Mouse (Mus musculus) midbrain, embryonic 11.5 days (tissue): ENCODE measurements around the gene Msx1. TPM values are rescaled to one million over a fixed set of nuclear protein-coding genes. Genes with fewer than 3 reads are reported as not detected.
A peak's percentile ranks its signal among the peaks of the same experiment; 100 is the strongest.

Source experiments
- ATAC-seq: fragments of 200-750 bp; cut with Nextera tagmentation; 2 replicates; pipeline ENCODE4 v1.8.0; 2017; ENCODE audit warnings: moderate TSS enrichment, moderate library complexity; ENCODE audit not compliant: low FRiP score
- DNase-seq: peaks from one replicate; pipeline ENCODE4 v3.0.0; 2015; ENCODE audit warnings: low spot score; ENCODE audit errors: missing footprints
- H3K27ac ChIP-seq: fragments of 300-500 bp; sonication (generic); 2 replicates; pipeline ENCODE4 v1.5.1; 2014; ENCODE audit warnings: low read depth, low read length
- H3K27me3 ChIP-seq: fragments of 300-500 bp; sonication (generic); 2 replicates; pipeline ENCODE4 v1.6.1; 2014; ENCODE audit warnings: mild to moderate bottlenecking, low read length, moderate library complexity, mixed read lengths; ENCODE audit not compliant: control insufficient read depth, insufficient read depth
- H3K36me3 ChIP-seq: fragments of 300-500 bp; sonication (generic); 2 replicates; pipeline ENCODE4 v1.6.1; 2014; ENCODE audit warnings: mild to moderate bottlenecking, low read length, moderate library complexity, mixed read lengths; ENCODE audit not compliant: control insufficient read depth, insufficient read depth
- H3K4me1 ChIP-seq: fragments of 300-500 bp; sonication (generic); 2 replicates; pipeline ENCODE4 v1.6.1; 2014; ENCODE audit warnings: low read length; ENCODE audit not compliant: control insufficient read depth, insufficient read depth
- H3K4me2 ChIP-seq: fragments of 300-500 bp; sonication (generic); 2 replicates; pipeline ENCODE4 v1.6.1; 2014; ENCODE audit warnings: mild to moderate bottlenecking, moderate library complexity
- H3K4me3 ChIP-seq: fragments of 300-500 bp; sonication (generic); 2 replicates; pipeline ENCODE4 v1.5.1; 2014; ENCODE audit warnings: low read depth, low read length
- H3K9ac ChIP-seq: fragments of 300-500 bp; sonication (generic); 2 replicates; pipeline ENCODE4 v1.6.1; 2014; ENCODE audit warnings: low read length
- H3K9me3 ChIP-seq: fragments of 300-500 bp; sonication (generic); 2 replicates; pipeline ENCODE4 v1.6.1; 2016; ENCODE audit warnings: low read length; ENCODE audit not compliant: control insufficient read depth
- WGBS: fragments of 180-500 bp; shearing (Covaris S2); extraction: QIAGEN DNeasy Blood & Tissue Kit; methylation state at CpG from one replicate; pipeline ENCODE4 v1.1.7; 2014; 5-methylcytosine and 5-hydroxymethylcytosine counted together
- polyA plus RNA-seq: library from polyadenylated mRNA; unstranded; fragments of >200 nt; fragmentation: Nextera tagmentation; extraction: Ambion mirVana; gene quantifications from 2 replicates; pipeline ENCODE4 v1.2.1, GENCODE M21; 2014

The Msx1 gene
- polyA plus RNA-seq, 1 experiment from 2014 or later: 104 TPM

DNA sequence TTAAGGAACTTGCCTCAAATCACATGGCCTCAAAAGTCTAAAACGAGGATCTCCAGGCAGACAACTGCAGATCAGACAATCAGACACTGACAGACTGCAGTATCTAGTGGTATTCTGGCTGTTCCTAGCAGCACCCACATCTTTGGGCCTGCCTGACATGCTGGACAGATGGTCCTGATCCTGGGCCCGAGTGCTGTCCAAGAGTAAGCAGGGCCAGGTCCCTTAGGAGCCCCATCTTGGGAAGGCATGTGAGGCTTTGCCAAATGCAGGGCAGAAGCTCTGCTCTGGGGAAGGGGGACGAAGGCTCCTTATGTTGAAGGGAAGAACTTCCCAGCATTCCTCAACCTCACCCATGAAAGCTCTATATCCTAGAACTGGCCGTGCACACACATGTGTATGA, 8.5 kb downstream of the Msx1 start:
- ATAC-seq (no peak), DNase-seq (peak; percentile 78)
- H3K9me3 ChIP-seq: no peaks in the 10 kb centered on the region
- WGBS: 79% methylated on average over 4 of the region's 4 CpGs
- no peak overlapping the region for H3K4me3 ChIP-seq
- H3K27ac ChIP-seq: no peak overlapping the region
- H3K27me3 ChIP-seq: peaks cover 69% of the 10 kb centered on the region
- H3K36me3 ChIP-seq: no peaks in the 10 kb centered on the region
- H3K9ac ChIP-seq: no peak overlapping the region
- H3K4me1 ChIP-seq: peaks cover 4% of the 10 kb centered on the region; the same call in 1 of the 2 replicates
- H3K4me2 ChIP-seq: no peak overlapping the region

DNA sequence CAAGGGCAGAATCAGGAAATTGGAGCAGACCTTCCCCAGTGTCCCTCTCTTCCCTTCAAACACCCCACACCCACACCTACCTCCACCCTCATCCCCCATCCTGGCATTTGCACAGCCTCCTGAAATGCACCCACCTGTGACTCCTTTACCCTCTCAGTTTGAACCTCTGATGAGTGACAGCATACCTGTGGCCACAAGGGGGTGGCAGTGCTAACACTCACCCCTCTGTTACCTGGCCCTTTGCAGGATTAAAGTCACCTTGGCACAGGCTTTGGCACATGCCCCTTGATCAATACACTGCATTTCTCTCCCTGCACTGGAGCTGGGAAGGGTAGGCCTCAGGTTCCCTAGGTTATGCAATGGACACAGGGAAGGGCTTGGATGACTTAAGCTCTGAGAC, 10.2 kb downstream of the Msx1 start:
- ATAC-seq (no peak), DNase-seq (peak; percentile 57)
- H3K27ac ChIP-seq: no peak overlapping the region
- H3K27me3 ChIP-seq: peaks cover 53% of the 10 kb centered on the region
- H3K9ac ChIP-seq: no peak overlapping the region
- H3K4me1 ChIP-seq: peaks cover 4% of the 10 kb centered on the region; the same call in 1 of the 2 replicates
- no peaks in the 10 kb centered on the region for H3K36me3 ChIP-seq
- no peak overlapping the region for H3K4me2 ChIP-seq
- no peak overlapping the region for H3K4me3 ChIP-seq
- H3K9me3 ChIP-seq: no peaks in the 10 kb centered on the region

DNA sequence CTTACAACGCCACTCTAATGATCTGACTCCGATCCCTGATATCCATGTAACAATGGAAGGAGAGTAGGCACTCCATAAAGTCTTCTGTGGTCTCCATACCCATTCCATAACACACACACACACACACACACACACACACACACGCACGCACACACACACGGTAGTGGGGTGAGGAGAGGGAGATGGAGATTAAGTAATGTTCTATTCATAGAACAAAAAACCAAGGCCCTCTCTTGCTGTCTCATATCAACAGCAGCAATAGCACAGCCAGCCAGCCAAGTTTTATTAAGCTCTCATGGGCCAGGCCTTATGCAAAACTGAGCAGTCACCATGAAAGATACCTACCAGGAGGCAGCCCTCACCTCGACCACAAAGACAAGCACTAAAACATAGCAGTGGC, 19.1 kb downstream of the Msx1 start:
- 89% methylated on average over 6 of the region's 6 CpGs for WGBS
- H3K4me3 ChIP-seq: no peak overlapping the region
- DNase-seq (no peak), ATAC-seq (no peak)
- no peaks in the 10 kb centered on the region for H3K36me3 ChIP-seq
- H3K27ac ChIP-seq: no peak overlapping the region
- H3K27me3 ChIP-seq: no peaks in the 10 kb centered on the region
- no peak overlapping the region for H3K9ac ChIP-seq
- H3K9me3 ChIP-seq: no peaks in the 10 kb centered on the region
- H3K4me1 ChIP-seq: no peaks in the 10 kb centered on the region
- H3K4me2 ChIP-seq: no peak overlapping the region

DNA sequence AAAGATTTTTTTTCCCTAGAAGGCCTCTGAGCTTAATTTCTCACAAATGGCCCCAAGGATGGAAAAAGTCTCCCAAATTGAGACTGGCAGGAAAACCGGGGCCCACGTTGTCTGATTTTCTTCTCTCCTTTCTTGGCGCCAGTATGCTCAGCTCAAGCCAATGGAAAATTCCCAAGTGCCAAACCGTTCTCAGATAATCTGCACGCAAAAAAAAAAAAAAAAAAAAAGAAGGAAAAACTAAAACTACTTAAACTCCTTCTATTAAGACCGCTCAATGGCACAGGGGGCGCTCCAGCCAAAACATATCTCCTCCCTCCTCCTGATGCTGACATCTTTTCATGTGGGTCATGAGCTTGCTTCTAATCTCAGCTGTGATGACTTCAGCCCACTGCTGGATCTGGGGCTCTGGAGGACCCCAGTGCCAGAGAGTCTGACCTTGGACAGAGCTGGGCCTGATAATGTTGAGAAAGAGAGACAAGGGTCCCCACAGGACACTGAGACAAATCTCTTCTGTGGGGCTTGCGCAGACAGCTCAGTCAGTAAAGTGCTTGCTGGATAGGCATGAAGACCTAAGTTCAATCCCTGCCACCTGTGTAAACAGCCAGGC, 19.8 kb downstream of the Msx1 start:
- Histone ChIP-seq H3K4me1 (no peaks in the 10 kb centered on the region), H3K9me3 (no peaks in the 10 kb centered on the region), H3K27ac (no peak overlapping the region), H3K4me3 (no peak overlapping the region), H3K9ac (no peak overlapping the region), H3K27me3 (no peaks in the 10 kb centered on the region), H3K4me2 (no peak overlapping the region), H3K36me3 (no peaks in the 10 kb centered on the region)
- no peak for DNase-seq
- WGBS: 68% methylated on average over 8 of the region's 8 CpGs
- ATAC-seq: no peak

- no peaks in the 10 kb centered on the region for H3K27me3 ChIP-seq
- H3K4me2 ChIP-seq: no peak overlapping the region
- H3K4me3 ChIP-seq: no peak overlapping the region
- no peaks in the 10 kb centered on the region for H3K36me3 ChIP-seq
- no peaks in the 10 kb centered on the region for H3K4me1 ChIP-seq
- H3K9ac ChIP-seq: no peak overlapping the region
- ATAC-seq (no peak), DNase-seq (no peak)
- H3K27ac ChIP-seq: no peak overlapping the region
- WGBS: 81% methylated on average over 6 of the region's 6 CpGs
- H3K9me3 ChIP-seq: no peaks in the 10 kb centered on the region
Measured at GRCm38 (mm10) chr5:37797251-37797650, 27.1 kb downstream of the Msx1 start.

DNA sequence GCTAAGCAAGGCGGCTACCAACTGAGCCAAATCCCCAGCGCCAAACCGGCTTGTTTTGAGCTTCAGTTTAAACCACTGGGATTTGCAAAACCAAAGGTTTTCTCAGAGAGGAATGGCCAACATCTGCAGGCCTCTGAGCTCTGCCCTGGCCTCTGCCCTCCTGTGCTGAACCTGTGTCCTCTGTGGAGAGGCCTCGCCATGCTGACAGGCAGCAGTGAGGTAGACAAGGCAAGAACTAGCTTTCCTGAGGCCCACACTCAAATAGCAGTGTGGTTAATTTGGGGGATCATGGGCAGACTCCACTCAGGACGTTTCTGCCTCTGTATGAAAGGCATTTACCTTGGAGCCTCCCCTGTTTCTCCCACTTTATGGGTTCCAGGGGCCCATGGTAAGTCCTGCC, 27.6 kb downstream of the Msx1 start:
- no peak for ATAC-seq
- 72% methylated on average over 5 of the region's 5 CpGs for WGBS
- Histone ChIP-seq H3K27me3 (no peaks in the 10 kb centered on the region), H3K4me1 (no peaks in the 10 kb centered on the region), H3K4me3 (no peak overlapping the region), H3K4me2 (no peak overlapping the region), H3K27ac (no peak overlapping the region), H3K36me3 (no peaks in the 10 kb centered on the region), H3K9me3 (no peaks in the 10 kb centered on the region), H3K9ac (no peak overlapping the region)
- DNase-seq: no peak

GRCm38 (mm10) chr5:37795691-37796090, 28.7 kb downstream of the Msx1 start:
- no peaks in the 10 kb centered on the region for H3K4me1 ChIP-seq
- ATAC-seq (no peak), DNase-seq (no peak)
- no peak overlapping the region for H3K4me2 ChIP-seq
- H3K9ac ChIP-seq: no peak overlapping the region
- H3K4me3 ChIP-seq: no peak overlapping the region
- no peaks in the 10 kb centered on the region for H3K27me3 ChIP-seq
- H3K36me3 ChIP-seq: no peaks in the 10 kb centered on the region
- 93% methylated on average over 6 of the region's 6 CpGs for WGBS
- no peak overlapping the region for H3K27ac ChIP-seq
- no peaks in the 10 kb centered on the region for H3K9me3 ChIP-seq

DNA sequence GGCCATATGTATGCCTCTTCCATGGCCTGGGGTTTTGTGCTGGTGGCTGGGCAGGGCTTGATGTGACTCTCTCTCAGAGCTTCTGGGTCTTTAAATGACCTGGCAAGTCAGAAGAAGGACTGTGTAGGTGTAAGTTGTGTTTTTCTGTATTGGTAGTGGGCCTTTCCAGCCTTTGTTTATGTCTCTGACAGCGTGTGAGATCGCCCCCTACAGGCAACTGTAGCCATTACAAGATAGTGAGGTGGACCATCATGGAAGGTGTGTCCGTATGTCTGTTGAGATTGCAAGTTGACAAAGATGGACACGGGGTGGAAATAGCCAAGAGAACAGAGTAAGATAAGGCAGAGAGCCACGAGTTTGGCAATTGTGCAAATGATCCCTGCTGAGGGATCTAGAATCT, 32.2 kb downstream of the Msx1 start:
- DNase-seq (no peak), ATAC-seq (no peak)
- Histone ChIP-seq H3K4me2 (no peak overlapping the region), H3K4me1 (no peaks in the 10 kb centered on the region), H3K9ac (no peak overlapping the region), H3K36me3 (no peaks in the 10 kb centered on the region), H3K27ac (no peak overlapping the region), H3K4me3 (no peak overlapping the region), H3K9me3 (no peaks in the 10 kb centered on the region), H3K27me3 (no peaks in the 10 kb centered on the region)
- WGBS: 54% methylated on average over 5 of the region's 5 CpGs

DNA sequence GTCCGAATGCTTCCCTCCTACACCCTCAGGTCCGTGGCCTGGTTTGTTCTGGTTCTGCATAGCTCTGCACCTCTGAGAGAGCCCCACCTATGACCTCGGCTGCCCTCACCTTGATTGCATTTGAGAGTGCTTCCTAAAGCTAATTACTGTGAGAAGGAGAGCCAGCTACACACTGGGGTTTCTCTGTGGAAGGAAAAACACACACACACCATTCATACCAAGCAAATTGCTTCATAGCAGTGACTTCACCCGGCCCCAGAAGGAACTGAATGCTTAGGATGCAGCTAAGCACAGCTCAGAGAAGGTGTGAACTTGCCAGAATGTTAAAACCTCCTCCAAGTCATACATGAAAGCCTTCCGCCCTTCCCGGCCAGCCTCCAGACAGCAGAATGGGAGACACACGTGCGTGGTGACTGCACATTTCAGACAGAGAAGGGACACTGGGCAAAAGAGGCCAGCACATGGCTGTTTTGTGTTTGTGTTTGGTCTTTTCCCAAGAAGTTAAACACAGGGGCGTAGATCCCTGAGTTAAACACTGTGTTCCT, 39.5 kb downstream of the Msx1 start:
- no peak for ATAC-seq
- DNase-seq: no peak

More for the DNA sequence above, 39.5 kb downstream of the Msx1 start:
- H3K27ac ChIP-seq: no peak overlapping the region
- no peaks in the 10 kb centered on the region for H3K36me3 ChIP-seq
- no peak overlapping the region for H3K4me3 ChIP-seq
- no peaks in the 10 kb centered on the region for H3K9me3 ChIP-seq
- no peaks in the 10 kb centered on the region for H3K4me1 ChIP-seq
- no peak overlapping the region for H3K4me2 ChIP-seq
- WGBS: 81% methylated on average over 9 of the region's 9 CpGs
- no peak overlapping the region for H3K9ac ChIP-seq
- no peaks in the 10 kb centered on the region for H3K27me3 ChIP-seq
